Mouse (Mus musculus) kidney, adult 2 months (tissue): ENCODE measurements around the gene Tulp4. TPM values are rescaled to one million over a fixed set of nuclear protein-coding genes. Genes with fewer than 3 reads are reported as not detected.
A peak's percentile ranks its signal among the peaks of the same experiment; 100 is the strongest.

Experiments
- DNase-seq: peaks from one replicate; pipeline ENCODE4 v3.0.0; 2021
- H3K27ac ChIP-seq: fragments of 200-500 bp; 2 replicates; pipeline ENCODE4 v1.5.1; 2012; ENCODE audit warnings: low read depth, low read length, control low read depth, inconsistent platforms; ENCODE audit not compliant: insufficient read depth
- H3K27me3 ChIP-seq: fragments of 200-500 bp; replicated peaks from 2 replicates; pipeline ENCODE4 v1.6.1; 2012; ENCODE audit warnings: mild to moderate bottlenecking, moderate library complexity, low read length, inconsistent platforms; ENCODE audit not compliant: control insufficient read depth, insufficient read depth
- H3K36me3 ChIP-seq: fragments of 200-500 bp; 2 replicates; pipeline ENCODE4 v1.6.1; 2012; ENCODE audit warnings: mild to moderate bottlenecking, moderate library complexity, low read length, inconsistent platforms; ENCODE audit not compliant: control insufficient read depth, insufficient read depth
- H3K4me1 ChIP-seq: fragments of 200-500 bp; 2 replicates; pipeline ENCODE4 v1.6.1; 2011; ENCODE audit warnings: low read length; ENCODE audit not compliant: control insufficient read depth, insufficient read depth
- H3K4me3 ChIP-seq: fragments of 200-500 bp; 2 replicates; pipeline ENCODE4 v1.5.1; 2011; ENCODE audit warnings: mild to moderate bottlenecking, low read depth, low read length, control low read depth; ENCODE audit not compliant: insufficient read depth
- CTCF ChIP-seq: fragments of 200-500 bp; conservative IDR thresholded peaks from 2 replicates; pipeline ENCODE4 v1.5.1; 2011; ENCODE audit warnings: low read depth, mild to moderate bottlenecking, control low read depth, low read length, moderate library complexity, mixed read lengths; ENCODE audit not compliant: insufficient read depth, insufficient read length
- POLR2A ChIP-seq: fragments of 200-500 bp; IDR thresholded peaks from one replicate; pipeline ENCODE4 v1.6.1; 2011; ENCODE audit warnings: low read depth, low read length, control low read depth
- WGBS: fragments of 180-500 bp; shearing (Covaris S2); methylation state at CpG from one replicate; pipeline ENCODE4 v1.1.7; 2018; 5-methylcytosine and 5-hydroxymethylcytosine counted together
- polyA plus RNA-seq: library from polyadenylated mRNA; depleted of rRNA; stranded (reverse); fragments of >200 nt; gene quantifications from 2 replicates; pipeline ENCODE4 v1.2.3, GENCODE M21; 2012

Gene Tulp4
- polyA plus RNA-seq, 1 experiment: 42.5 TPM

DNA sequence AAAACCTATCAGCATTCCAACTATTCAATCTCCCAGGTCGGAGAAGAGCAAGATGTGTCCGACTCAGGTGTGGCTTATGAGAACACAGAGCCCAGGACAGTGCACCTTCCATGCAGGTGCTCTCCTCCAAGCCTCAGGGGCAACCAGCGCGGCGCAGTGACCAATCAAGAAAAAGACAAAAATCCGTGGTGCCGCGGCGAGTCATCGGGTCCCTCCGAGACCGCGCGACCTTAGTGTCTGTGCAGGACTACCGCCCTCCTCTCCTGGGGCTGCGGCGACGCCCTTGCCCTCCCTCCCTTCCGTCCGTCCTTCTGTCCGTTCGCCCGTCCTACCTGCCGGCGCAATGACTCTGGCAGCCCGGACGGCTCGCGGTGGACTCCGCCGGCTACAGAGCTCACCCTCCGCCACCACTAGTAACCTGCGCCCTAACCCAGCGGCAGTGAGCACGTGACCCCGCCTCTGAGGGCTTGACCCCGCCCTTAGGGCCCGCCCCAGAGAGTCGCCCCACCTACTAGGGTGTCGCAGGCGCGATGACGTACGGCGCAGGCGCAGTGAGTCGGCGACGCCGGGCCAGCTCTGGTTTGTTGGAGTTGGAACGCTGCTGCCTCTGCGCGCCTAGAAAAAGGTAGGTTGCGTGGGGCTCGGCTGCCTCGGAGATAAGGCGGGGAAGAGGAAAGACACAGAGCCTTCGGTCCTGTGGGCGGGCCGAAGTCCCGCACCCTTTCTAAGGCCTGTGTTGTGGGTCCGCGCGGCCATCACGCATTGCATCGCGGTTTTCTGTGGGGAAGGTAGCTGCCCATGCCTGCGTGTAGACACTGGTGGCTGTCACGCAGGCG, 26.7 kb upstream of the Tulp4 start, which contains the start of the genes Serac1 and Gtf2h5:
Gene Serac1, minus strand, starts transcription at position 455 of the 836 bp plus-strand sequence.
Gene Gtf2h5, plus strand, starts transcription at position 500 of the 836 bp plus-strand sequence.
- H3K36me3 ChIP-seq: no peaks in the 10 kb centered on the region
- peak; percentile 99 for DNase-seq

GRCm38 (mm10) chr17:6083323-6083890, 22.8 kb upstream of the Tulp4 start:
- no peak overlapping the region for H3K27ac ChIP-seq
- DNase-seq: no peak
- H3K4me1 ChIP-seq: no peaks in the 10 kb centered on the region
- 85% methylated on average over 5 of the region's 5 CpGs for WGBS
- TF ChIP-seq CTCF (no peak), POLR2A (no peak)
- H3K4me3 ChIP-seq: no peak overlapping the region
- peaks cover 2% of the 10 kb centered on the region; the same call in 1 of the 2 replicates for H3K36me3 ChIP-seq
- no peaks in the 10 kb centered on the region for H3K27me3 ChIP-seq

More for the DNA sequence above, 26.7 kb upstream of the Tulp4 start, which contains the start of the genes Serac1 and Gtf2h5:
- Histone ChIP-seq H3K27me3 (no peaks in the 10 kb centered on the region), H3K27ac (peak within 1 kb of the TSS; percentile 61), H3K4me3 (peak within 1 kb of the TSS; percentile 85), H3K4me1 (no peaks in the 10 kb centered on the region)
- TF ChIP-seq POLR2A (peak; percentile 42), CTCF (no peak)
- under 1% methylated on average over 69 of the region's 70 CpGs for WGBS

DNA sequence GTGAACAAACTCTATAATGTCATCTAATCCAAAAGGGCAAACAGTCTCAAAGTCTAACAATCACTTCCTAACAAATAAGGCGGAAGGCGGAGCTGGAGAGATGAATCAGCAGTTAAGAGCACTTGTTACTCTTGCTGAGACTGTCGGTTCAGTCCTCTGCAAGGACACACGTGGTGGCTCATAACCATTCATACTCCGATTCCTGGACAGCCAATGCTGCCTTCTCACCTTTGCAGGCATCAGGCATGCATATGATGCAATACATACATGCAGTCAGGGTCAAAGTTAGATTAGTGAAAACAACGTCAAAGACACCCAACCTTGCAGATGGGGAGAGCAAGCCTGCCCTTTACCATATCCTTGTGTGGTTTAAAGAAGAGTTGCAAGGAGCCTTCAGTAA, 14.6 kb upstream of the Tulp4 start:
- H3K4me1 ChIP-seq: no peaks in the 10 kb centered on the region
- WGBS: 85% methylated on average over 6 of the region's 6 CpGs
- H3K27me3 ChIP-seq: no peaks in the 10 kb centered on the region
- no peak for DNase-seq
- H3K27ac ChIP-seq: no peak overlapping the region
- H3K4me3 ChIP-seq: no peak overlapping the region
- no peak for TF ChIP-seq CTCF
- no peak for TF ChIP-seq POLR2A
- no peaks in the 10 kb centered on the region; the same call in 1 of the 2 replicates for H3K36me3 ChIP-seq

GRCm38 (mm10) chr17:6095579-6095978, 10.7 kb upstream of the Tulp4 start:
- H3K27ac ChIP-seq: no peak overlapping the region

DNA sequence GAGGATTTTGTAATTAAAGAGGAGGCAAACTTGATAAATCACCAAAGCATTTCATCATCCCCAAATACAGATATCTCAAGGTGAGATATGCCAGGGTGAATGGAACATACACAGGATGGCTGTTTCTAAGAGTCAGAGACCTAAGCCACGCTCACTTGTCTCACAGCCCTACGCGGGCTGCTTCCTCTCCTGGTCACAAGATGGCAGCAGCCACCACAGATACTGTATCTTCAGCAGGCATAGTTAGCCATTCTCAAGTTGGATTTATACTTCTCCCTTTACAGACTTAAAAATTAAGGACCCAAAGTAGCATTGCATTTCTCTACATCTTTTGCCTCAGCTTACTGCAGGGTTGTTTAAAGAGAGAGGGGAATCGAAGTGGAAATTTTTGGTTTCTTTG, 8.4 kb upstream of the Tulp4 start:
- peak; percentile 63 for DNase-seq
- TF ChIP-seq CTCF (peak; percentile 92), POLR2A (no peak)

More at GRCm38 (mm10) chr17:6095579-6095978, 10.7 kb upstream of the Tulp4 start:
- Histone ChIP-seq H3K36me3 (no peaks in the 10 kb centered on the region), H3K4me3 (no peak overlapping the region), H3K27me3 (no peaks in the 10 kb centered on the region), H3K4me1 (no peaks in the 10 kb centered on the region)
- DNase-seq: no peak
- TF ChIP-seq POLR2A (no peak), CTCF (no peak)

DNA sequence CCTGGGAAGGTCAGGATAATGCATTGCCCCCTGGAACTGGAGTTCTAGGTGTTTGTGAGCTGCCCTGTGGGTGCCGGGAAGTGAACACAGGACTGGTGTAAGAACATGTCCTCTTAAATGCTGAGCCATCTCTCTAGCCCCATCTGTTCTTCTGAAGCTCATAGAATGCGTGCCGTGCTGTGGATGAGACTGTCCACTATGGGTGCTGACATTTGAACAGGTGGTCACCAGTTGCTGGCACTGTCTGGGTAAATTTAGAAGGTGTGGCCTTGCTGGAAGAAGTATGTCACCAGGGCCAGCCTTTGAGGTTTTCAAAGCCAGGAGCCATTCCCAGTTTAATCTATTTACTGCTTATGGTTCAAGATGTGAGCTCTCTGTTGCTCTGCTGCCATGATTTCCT, 4.0 kb upstream of the Tulp4 start:
- Histone ChIP-seq H3K27ac (no peak overlapping the region), H3K4me3 (no peak overlapping the region)

More for the DNA sequence above, 8.4 kb upstream of the Tulp4 start:
- WGBS: 32% methylated on average over 4 of the region's 4 CpGs
- no peaks in the 10 kb centered on the region for H3K36me3 ChIP-seq
- H3K27ac ChIP-seq: no peak overlapping the region
- H3K27me3 ChIP-seq: no peaks in the 10 kb centered on the region
- H3K4me1 ChIP-seq: no peaks in the 10 kb centered on the region
- no peak overlapping the region for H3K4me3 ChIP-seq

GRCm38 (mm10) chr17:6103566-6103965, 2.7 kb upstream of the Tulp4 start:
- H3K36me3 ChIP-seq: no peaks in the 10 kb centered on the region
- TF ChIP-seq POLR2A: no peak
- no peak for TF ChIP-seq CTCF
- 0 out of 2 replicates have a peak, but pooled peaks cover 5% of the 10 kb centered on the region for H3K4me1 ChIP-seq
- DNase-seq: no peak
- H3K27ac ChIP-seq: no peak overlapping the region
- 83% methylated on average over 6 of the region's 6 CpGs for WGBS
- no peaks in the 10 kb centered on the region for H3K27me3 ChIP-seq
- no peak overlapping the region for H3K4me3 ChIP-seq

More for the DNA sequence above, 4.0 kb upstream of the Tulp4 start:
- H3K36me3 ChIP-seq: no peaks in the 10 kb centered on the region
- DNase-seq: no peak
- no peaks in the 10 kb centered on the region for H3K27me3 ChIP-seq
- H3K4me1 ChIP-seq: no peaks in the 10 kb centered on the region
- TF ChIP-seq POLR2A (no peak), CTCF (no peak)
- WGBS: 95% methylated on average over 3 of the region's 3 CpGs
